Mouse (Mus musculus): ENCODE results near the gene Plcxd2.

Gene Plcxd2

GRCm38 (mm10) chr16:45990901-45991676, 18.9 kb downstream of the Plcxd2 start:
- no peak for DNase-seq (ENCODE audit: extremely low read depth, low read depth)

GRCm38 (mm10) chr16:45986236-45986635, 23.8 kb downstream of the Plcxd2 start:
- DNase-seq (ENCODE audit: extremely low read depth, low read depth) = no peak

- DNase-seq (ENCODE audit: extremely low read depth, low read depth) = no peak
These were observed 25.1 kb downstream of the Plcxd2 start for GRCm38 (mm10) chr16:45984610-45985606.

GRCm38 (mm10) chr16:45976251-45976650, 33.8 kb downstream of the Plcxd2 start:
- DNase-seq (ENCODE audit: extremely low read depth, low read depth) = no peak

- DNase-seq (ENCODE audit: extremely low read depth, low read depth) = no peak
These were observed 35.9 kb downstream of the Plcxd2 start for GRCm38 (mm10) chr16:45973959-45974686.

DNA sequence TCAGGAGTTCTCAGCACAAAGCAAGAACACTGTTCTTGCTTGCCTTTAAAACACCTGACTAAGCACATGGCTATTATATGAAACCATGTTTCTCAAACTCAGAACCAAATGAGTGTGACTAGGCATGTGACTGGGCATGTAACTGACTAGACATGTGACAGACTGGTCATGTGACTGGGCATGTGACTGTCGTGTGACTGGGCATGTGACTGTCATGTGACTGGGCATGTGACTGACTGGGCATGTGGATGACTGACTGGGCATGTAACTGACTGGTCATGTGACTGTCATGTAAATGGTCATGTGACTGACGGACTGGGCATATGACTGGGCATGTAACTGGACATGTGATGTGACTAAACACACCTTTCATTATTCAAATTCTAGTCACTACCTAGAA, 39.8 kb downstream of the Plcxd2 start:
- DNase-seq (ENCODE audit: extremely low read depth, low read depth) = no peak

DNA sequence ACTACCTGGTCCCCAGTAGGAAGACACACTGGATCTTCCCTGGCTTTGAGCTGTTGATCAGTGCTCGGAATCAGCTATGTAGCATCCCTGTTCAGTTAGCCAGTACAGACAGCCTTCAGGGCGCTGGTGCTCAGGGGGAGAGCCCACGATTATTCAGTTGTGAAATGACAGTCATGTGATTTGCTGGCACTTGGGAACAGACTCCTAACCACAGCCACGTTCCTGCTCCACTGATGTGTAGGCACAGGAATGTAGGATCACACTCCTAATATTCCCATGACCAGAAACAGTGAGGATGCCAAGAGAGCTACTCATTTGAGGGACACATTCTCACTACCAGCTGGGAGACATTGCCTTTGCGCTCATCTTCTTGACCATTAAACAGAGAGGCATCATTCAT, 41.3 kb downstream of the Plcxd2 start:
- DNase-seq (ENCODE audit: extremely low read depth, low read depth) = no peak

- peak; percentile 27 for DNase-seq (ENCODE audit: extremely low read depth, low read depth)
These were observed 42.5 kb downstream of the Plcxd2 start for GRCm38 (mm10) chr16:45967471-45967870.

- DNase-seq (ENCODE audit: extremely low read depth, low read depth) = no peak
These were observed 43.4 kb downstream of the Plcxd2 start for GRCm38 (mm10) chr16:45966604-45967003.

DNA sequence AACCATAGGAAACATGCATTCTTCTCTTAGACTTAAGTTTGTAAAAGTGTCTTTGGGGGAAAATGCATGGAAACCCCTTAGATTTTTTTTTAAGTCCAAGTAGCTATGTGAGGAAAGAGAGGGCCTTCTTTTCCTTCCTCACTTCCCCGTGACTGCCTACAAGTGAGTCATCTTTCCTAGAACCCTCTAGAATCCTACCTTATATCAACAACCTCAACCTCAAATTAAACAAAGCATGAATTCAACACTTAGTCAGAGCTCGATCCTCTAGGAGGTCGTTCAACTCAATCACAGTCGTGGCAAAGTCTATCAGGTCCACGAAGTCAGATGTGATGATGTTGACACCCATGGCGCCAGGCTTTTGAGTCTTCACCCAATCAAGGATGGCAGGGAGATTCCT, 45.2 kb downstream of the Plcxd2 start:
- DNase-seq (ENCODE audit: extremely low read depth, low read depth) = no peak

- DNase-seq (ENCODE audit: extremely low read depth, low read depth) = no peak
These were observed 46.2 kb downstream of the Plcxd2 start for GRCm38 (mm10) chr16:45963837-45964236.

DNA sequence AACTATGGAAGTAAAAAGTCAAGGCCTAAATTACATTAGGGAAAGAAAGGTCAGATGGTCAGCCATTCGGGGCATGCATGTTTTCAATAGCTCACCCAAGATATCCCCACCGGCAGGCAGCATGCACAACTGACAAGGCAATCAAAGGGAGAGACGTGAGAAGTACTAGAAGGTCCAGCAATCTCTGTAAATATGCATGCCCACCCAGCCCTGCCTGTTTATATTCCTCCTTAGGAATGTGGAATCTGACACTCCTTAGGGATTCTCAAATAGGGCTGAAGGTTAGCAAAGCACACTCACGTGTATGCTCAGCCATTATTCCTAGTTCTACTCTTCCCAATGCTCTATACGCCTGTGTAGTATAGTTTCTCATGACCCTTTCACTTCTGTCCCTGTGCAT, 46.9 kb downstream of the Plcxd2 start:
- no peak for DNase-seq (ENCODE audit: extremely low read depth, low read depth)

DNA sequence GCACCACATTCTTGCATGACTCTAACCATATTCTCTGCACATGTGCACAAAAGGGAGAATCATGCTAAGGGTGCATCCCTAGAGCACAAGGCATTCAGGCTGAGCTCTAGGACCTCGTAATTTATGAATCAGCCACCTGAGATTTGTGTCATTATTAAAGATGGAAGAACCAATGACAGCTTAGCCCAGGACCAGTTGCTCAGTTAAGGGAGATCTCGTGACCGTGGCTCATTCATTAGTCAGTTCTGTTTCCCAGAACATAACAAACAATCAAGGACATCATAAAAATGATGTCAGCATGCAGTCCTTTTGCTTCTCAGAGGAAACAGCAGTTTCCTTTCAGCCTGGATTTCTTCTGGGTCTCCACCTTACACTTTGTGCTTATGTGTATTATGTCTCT, 49.0 kb downstream of the Plcxd2 start:
- no peak for DNase-seq (ENCODE audit: extremely low read depth, low read depth)

- DNase-seq (ENCODE audit: extremely low read depth, low read depth) = no peak
These were observed 53.5 kb downstream of the Plcxd2 start for GRCm38 (mm10) chr16:45956390-45956950.

DNA sequence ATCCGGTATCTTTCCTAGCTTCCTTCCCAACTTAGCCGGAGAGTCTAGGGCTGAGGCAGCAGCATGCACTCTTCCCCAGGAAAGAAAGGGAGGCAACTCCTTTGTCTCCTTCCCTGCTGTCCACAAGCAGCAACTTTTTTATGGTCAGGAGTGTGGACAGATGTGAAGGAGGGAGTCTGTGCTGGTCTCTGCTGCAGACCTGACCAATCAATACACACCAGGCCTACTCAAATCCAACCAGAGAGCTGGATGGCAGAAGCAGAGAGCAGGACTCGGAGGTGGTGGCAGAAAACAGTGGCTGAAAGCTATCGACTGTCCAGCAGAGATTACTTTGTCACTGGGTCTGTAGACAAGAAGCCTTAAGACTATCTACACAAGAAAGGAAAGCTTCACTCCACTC, 56.6 kb downstream of the Plcxd2 start, which contains the start of gene Phldb2:
Gene Phldb2 (minus strand): TSS at position 205 of the 400 bp plus-strand sequence.
- no peak for DNase-seq (ENCODE audit: extremely low read depth, low read depth)

DNA sequence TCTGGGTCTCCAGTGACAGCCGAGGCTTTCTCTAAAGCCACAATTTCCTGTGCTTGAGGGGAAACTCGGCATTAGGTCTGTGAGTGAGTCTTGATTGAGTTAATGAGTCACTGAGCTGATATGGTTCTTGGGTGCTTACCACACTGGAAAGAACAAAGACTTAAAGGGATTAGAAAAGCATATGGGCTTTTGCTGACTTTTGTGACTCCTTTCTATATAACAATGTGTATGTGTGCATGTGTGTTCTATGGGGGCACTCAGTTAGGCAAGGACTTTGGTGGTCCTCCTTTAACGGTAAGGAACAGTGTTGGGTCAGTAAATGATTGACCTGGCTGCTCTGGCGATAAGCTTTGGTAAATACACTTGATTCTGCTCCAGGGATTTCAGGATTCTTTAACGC, 57.5 kb downstream of the Plcxd2 start:
- no peak for DNase-seq (ENCODE audit: extremely low read depth, low read depth)

GRCm38 (mm10) chr16:45952035-45952434, 58.0 kb downstream of the Plcxd2 start:
- no peak for DNase-seq (ENCODE audit: extremely low read depth, low read depth)

- no peak for DNase-seq (ENCODE audit: extremely low read depth, low read depth)
These were observed 63.7 kb downstream of the Plcxd2 start for GRCm38 (mm10) chr16:45946335-45946734.

DNA sequence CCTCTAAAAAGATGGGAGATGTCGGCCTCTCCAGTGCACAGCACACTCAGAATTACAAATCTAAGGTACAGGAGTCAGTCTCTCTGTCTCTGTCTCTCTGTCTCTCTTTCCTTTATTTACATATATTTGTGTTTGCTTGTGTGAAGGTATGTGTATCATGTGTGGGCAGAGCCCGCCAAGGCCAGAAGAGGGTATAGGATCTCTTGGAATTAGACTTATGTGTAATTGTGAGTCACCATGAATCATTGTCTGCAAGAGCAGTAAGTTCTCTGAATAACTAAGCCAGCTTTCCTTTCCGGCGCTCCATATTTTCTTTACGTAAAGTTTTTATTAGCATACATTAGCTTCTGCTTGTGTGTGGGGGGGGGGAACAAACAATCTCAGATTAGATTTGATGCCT, 64.4 kb downstream of the Plcxd2 start:
- DNase-seq (ENCODE audit: extremely low read depth, low read depth) = no peak

DNA sequence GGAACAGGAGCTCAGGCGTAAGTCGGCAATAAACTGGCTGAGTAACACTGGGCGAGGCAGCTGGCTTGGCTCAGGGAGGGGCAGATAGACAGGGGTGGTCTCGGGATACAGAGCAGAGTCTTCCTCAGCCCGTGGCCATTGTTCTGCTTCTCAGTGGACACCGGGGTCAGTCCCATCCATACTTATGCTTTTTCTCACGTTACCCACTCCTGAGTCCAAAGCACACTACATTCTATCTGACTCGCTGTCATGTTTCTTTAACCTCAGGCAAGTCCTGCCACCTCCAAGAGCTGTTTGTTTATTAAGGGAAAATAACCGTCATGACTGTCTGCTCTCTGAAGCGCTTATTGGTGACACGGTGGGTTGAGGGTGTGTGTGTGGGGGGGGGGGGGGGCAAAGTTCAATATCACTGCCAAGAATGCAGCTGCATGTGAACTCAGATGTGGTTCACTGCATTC, 64.8 kb downstream of the Plcxd2 start:
- DNase-seq (ENCODE audit: extremely low read depth, low read depth) = no peak

Data from MEL-GATA-1-ER (cell line).